ENCODE assay signal across 18 mouse cellular contexts in genomic region chr2:58543252-58543651, GRCm38 (mm10). TPM values are rescaled to one million over a fixed set of nuclear protein-coding genes. Genes with fewer than 3 reads are reported as not detected.
DNase-seq lines count a peak whose midpoint lies in the region; TF ChIP-seq lines count a peak whose summit lies in the region.
"Had no signal": no experiment of that assay in that cellular context is flagged by ENCODE, and none has a peak within 500 bp of the region (broad histone marks: within the 10 kb centered on the region; RNA-seq: fewer than 3 reads in every experiment).

No protein-coding gene starts in this region.

- H3K9ac ChIP-seq in liver, adult 2 months (ENCODE audit: low read depth, low read length) = no peak overlapping the region

- H3K4me3 ChIP-seq in liver, adult 2 months (ENCODE audit: insufficient read depth, low read depth, low read length) = no peak overlapping the region

- H3K27me3 ChIP-seq in liver, adult 2 months (ENCODE audit: control insufficient read depth, insufficient read depth, low read length) = no peaks in the 10 kb centered on the region
- H3K27me3 ChIP-seq: CH12.LX, Patski had no signal

- H3K27ac ChIP-seq in liver, adult 2 months (replicated peaks; ENCODE audit: insufficient read depth, low read depth, low read length) = no peak overlapping the region

- peak; percentile 55 for DNase-seq in liver, adult 2 months (ENCODE audit: extremely low read depth, low read depth, low spot score)
- no peak for DNase-seq in liver
- DNase-seq: adrenal gland, adult 2 months; adrenal gland, adult 8-10 months; adrenal gland, postnatal 10 days; adrenal gland, postnatal 14 days; adrenal gland, postnatal 25 days; adrenal gland, postnatal 36 days; B cell, adult 2 months; cerebellum, adult 11 months; cerebellum, adult 11-12 months; cerebellum, adult 18-20 months; cerebellum, adult 2 months had no signal

- no peaks in the 10 kb centered on the region for H3K36me3 ChIP-seq in liver, adult 2 months (ENCODE audit: control insufficient read depth, insufficient read depth, low read length)
- H3K36me3 ChIP-seq: G1E had no signal

- TF ChIP-seq CTCF in liver, adult 2 months (IDR thresholded peaks at IDR 0.05; ENCODE audit: low read depth, low read length) = no peak

- TF ChIP-seq POLR2A in liver, adult 2 months (IDR thresholded peaks at IDR 0.05; ENCODE audit: extremely low read depth, insufficient read depth, low read length) = no peak

- WGBS in liver, adult 2 months = 55% methylated on average over 5 of the region's 5 CpGs

- peaks cover 5% of the 10 kb centered on the region for H3K4me1 ChIP-seq in liver, adult 2 months (ENCODE audit: control insufficient read depth, insufficient read depth, low read length)

- peaks cover 49% of the 10 kb centered on the region for H3K79me2 ChIP-seq in liver, adult 2 months (ENCODE audit: control insufficient read depth, insufficient read depth, low read length)

RNA-seq across cellular contexts. Expression of gene Acvr1, which starts 23.7 kb away (rescaled TPM):
- total RNA-seq in liver, adult 2 months (2014; rRNA removed) = 8.4 and 9.0 TPM in 2 replicates
- 4.3 and 5.7 TPM in 2 replicates for polyA plus RNA-seq in liver, adult 2 months (2012; rRNA removed)
- total RNA-seq: CH12.LX, MEL had no signal
- polyA plus RNA-seq: G1E had no signal

RNA-seq across cellular contexts. Expression of gene Upp2, which starts 23.8 kb away (rescaled TPM):
- total RNA-seq in liver, adult 2 months (2014; rRNA removed) = 1,501 and 1,754 TPM in 2 replicates
- 105 and 134 TPM in 2 replicates for polyA plus RNA-seq in liver, adult 2 months (2012; rRNA removed)
- total RNA-seq: CH12.LX, MEL had no signal
- polyA plus RNA-seq: CD4-positive, CD25-positive, alpha-beta regulatory T cell, adult 4 months; G1E had no signal
